Mouse (Mus musculus) midbrain, embryonic 11.5 days (tissue): Measurements from ENCODE around the gene Helq. TPM values are rescaled to one million over a fixed set of nuclear protein-coding genes. Genes with fewer than 3 reads are reported as not detected.

Experiments used
- ATAC-seq: fragments of 200-750 bp; cut with Nextera tagmentation; 2 replicates; pipeline ENCODE4 v1.8.0; 2017; ENCODE audit warnings: moderate TSS enrichment, moderate library complexity; ENCODE audit not compliant: low FRiP score
- DNase-seq: peaks from one replicate; pipeline ENCODE4 v3.0.0; 2015; ENCODE audit warnings: low spot score; ENCODE audit errors: missing footprints
- H3K27ac ChIP-seq: fragments of 300-500 bp; sonication (generic); 2 replicates; pipeline ENCODE4 v1.5.1; 2014; ENCODE audit warnings: low read depth, low read length
- H3K27me3 ChIP-seq: fragments of 300-500 bp; sonication (generic); 2 replicates; pipeline ENCODE4 v1.6.1; 2014; ENCODE audit warnings: mild to moderate bottlenecking, low read length, moderate library complexity, mixed read lengths; ENCODE audit not compliant: control insufficient read depth, insufficient read depth
- H3K36me3 ChIP-seq: fragments of 300-500 bp; sonication (generic); 2 replicates; pipeline ENCODE4 v1.6.1; 2014; ENCODE audit warnings: mild to moderate bottlenecking, low read length, moderate library complexity, mixed read lengths; ENCODE audit not compliant: control insufficient read depth, insufficient read depth
- H3K4me1 ChIP-seq: fragments of 300-500 bp; sonication (generic); 2 replicates; pipeline ENCODE4 v1.6.1; 2014; ENCODE audit warnings: low read length; ENCODE audit not compliant: control insufficient read depth, insufficient read depth
- H3K4me2 ChIP-seq: fragments of 300-500 bp; sonication (generic); 2 replicates; pipeline ENCODE4 v1.6.1; 2014; ENCODE audit warnings: mild to moderate bottlenecking, moderate library complexity
- H3K4me3 ChIP-seq: fragments of 300-500 bp; sonication (generic); 2 replicates; pipeline ENCODE4 v1.5.1; 2014; ENCODE audit warnings: low read depth, low read length
- H3K9ac ChIP-seq: fragments of 300-500 bp; sonication (generic); 2 replicates; pipeline ENCODE4 v1.6.1; 2014; ENCODE audit warnings: low read length
- H3K9me3 ChIP-seq: fragments of 300-500 bp; sonication (generic); 2 replicates; pipeline ENCODE4 v1.6.1; 2016; ENCODE audit warnings: low read length; ENCODE audit not compliant: control insufficient read depth
- WGBS: fragments of 180-500 bp; shearing (Covaris S2); extraction: QIAGEN DNeasy Blood & Tissue Kit; methylation state at CpG from one replicate; pipeline ENCODE4 v1.1.7; 2014; 5-methylcytosine and 5-hydroxymethylcytosine counted together
- polyA plus RNA-seq: library from polyadenylated mRNA; unstranded; fragments of >200 nt; fragmentation: Nextera tagmentation; extraction: Ambion mirVana; gene quantifications from 2 replicates; pipeline ENCODE4 v1.2.1, GENCODE M21; 2014

Gene Helq
- polyA plus RNA-seq, 1 experiment from 2014 or later: 17.6 TPM

GRCm38 (mm10) chr5:100833841-100834240 is 35.4 kb upstream of the Helq start:
- Histone ChIP-seq H3K4me3 (no peak overlapping the region), H3K27ac (no peak overlapping the region), H3K9ac (no peak overlapping the region), H3K4me2 (no peak overlapping the region), H3K4me1 (no peaks in the 10 kb centered on the region), H3K9me3 (no peaks in the 10 kb centered on the region), H3K36me3 (no peaks in the 10 kb centered on the region), H3K27me3 (no peaks in the 10 kb centered on the region)
- ATAC-seq (no peak), DNase-seq (no peak)
- WGBS: 89% methylated on average over 2 of the region's 2 CpGs

- Histone ChIP-seq H3K27me3 (no peaks in the 10 kb centered on the region), H3K9me3 (no peaks in the 10 kb centered on the region), H3K4me2 (no peak overlapping the region), H3K27ac (no peak overlapping the region), H3K9ac (no peak overlapping the region), H3K4me3 (no peak overlapping the region), H3K36me3 (no peaks in the 10 kb centered on the region), H3K4me1 (no peaks in the 10 kb centered on the region)
- no peak for DNase-seq
- 90% methylated on average over 3 of the region's 3 CpGs for WGBS
- no peak for ATAC-seq
Measured at GRCm38 (mm10) chr5:100832680-100833079, 34.3 kb upstream of the Helq start.

GRCm38 (mm10) chr5:100828701-100829100 is 30.3 kb upstream of the Helq start:
- DNase-seq: no peak
- Histone ChIP-seq H3K27ac (no peak overlapping the region), H3K4me3 (no peak overlapping the region), H3K36me3 (no peaks in the 10 kb centered on the region), H3K4me2 (no peak overlapping the region), H3K4me1 (no peaks in the 10 kb centered on the region), H3K9me3 (no peaks in the 10 kb centered on the region), H3K27me3 (no peaks in the 10 kb centered on the region), H3K9ac (no peak overlapping the region)
- ATAC-seq: no peak
- WGBS: 90% methylated on average over 3 of the region's 3 CpGs

GRCm38 (mm10) chr5:100826531-100826930 is 28.1 kb upstream of the Helq start:
- H3K4me2 ChIP-seq: no peak overlapping the region
- WGBS: 79% methylated on average over 7 of the region's 7 CpGs
- DNase-seq (no peak), ATAC-seq (no peak)
- H3K27me3 ChIP-seq: no peaks in the 10 kb centered on the region
- no peaks in the 10 kb centered on the region for H3K4me1 ChIP-seq
- H3K27ac ChIP-seq: no peak overlapping the region
- H3K9ac ChIP-seq: no peak overlapping the region
- H3K36me3 ChIP-seq: no peaks in the 10 kb centered on the region
- no peaks in the 10 kb centered on the region for H3K9me3 ChIP-seq
- H3K4me3 ChIP-seq: no peak overlapping the region

- Histone ChIP-seq H3K4me1 (no peaks in the 10 kb centered on the region), H3K9me3 (no peaks in the 10 kb centered on the region), H3K4me2 (no peak overlapping the region), H3K27ac (no peak overlapping the region), H3K27me3 (no peaks in the 10 kb centered on the region), H3K4me3 (no peak overlapping the region), H3K36me3 (no peaks in the 10 kb centered on the region), H3K9ac (no peak overlapping the region)
- ATAC-seq (no peak), DNase-seq (no peak)
- WGBS: 17% methylated on average over 2 of the region's 2 CpGs
Measured at GRCm38 (mm10) chr5:100825975-100826374, 27.6 kb upstream of the Helq start.

GRCm38 (mm10) chr5:100822826-100823225 is 24.4 kb upstream of the Helq start:
- peaks cover 3% of the 10 kb centered on the region; the same call in 1 of the 2 replicates for H3K4me1 ChIP-seq
- no peak for ATAC-seq
- H3K27ac ChIP-seq: no peak overlapping the region
- WGBS: 91% methylated on average over 7 of the region's 7 CpGs
- H3K36me3 ChIP-seq: no peaks in the 10 kb centered on the region
- no peaks in the 10 kb centered on the region for H3K9me3 ChIP-seq
- no peak overlapping the region for H3K9ac ChIP-seq
- no peak overlapping the region for H3K4me2 ChIP-seq
- no peak overlapping the region for H3K4me3 ChIP-seq
- DNase-seq: no peak
- no peaks in the 10 kb centered on the region for H3K27me3 ChIP-seq

- WGBS: 83% methylated on average over 8 of the region's 8 CpGs
- Histone ChIP-seq H3K27me3 (no peaks in the 10 kb centered on the region), H3K4me2 (peak overlapping the region; percentile 60; the same call in 1 of the 2 replicates), H3K27ac (no peak overlapping the region), H3K4me3 (no peak overlapping the region), H3K36me3 (no peaks in the 10 kb centered on the region), H3K9me3 (no peaks in the 10 kb centered on the region), H3K9ac (no peak overlapping the region), H3K4me1 (peaks cover 3% of the 10 kb centered on the region; the same call in 1 of the 2 replicates)
- no peak for DNase-seq
- no peak for ATAC-seq
Measured at GRCm38 (mm10) chr5:100821375-100821774, 23.0 kb upstream of the Helq start.

- H3K27me3 ChIP-seq: no peaks in the 10 kb centered on the region
- peak within 1 kb of the TSS; percentile 54; the same call in 1 of the 2 replicates for H3K27ac ChIP-seq
- H3K4me1 ChIP-seq: peaks cover 3% of the 10 kb centered on the region; the same call in 1 of the 2 replicates
- no peaks in the 10 kb centered on the region for H3K9me3 ChIP-seq
- no peaks in the 10 kb centered on the region for H3K36me3 ChIP-seq
- peak within 1 kb of the TSS; percentile 96 for H3K9ac ChIP-seq
- WGBS: under 1% methylated on average over 63 of the region's 63 CpGs
- peak within 1 kb of the TSS; percentile 73 for H3K4me3 ChIP-seq
- DNase-seq: peak; percentile 97
- peak; percentile 97 for ATAC-seq
- H3K4me2 ChIP-seq: peak within 1 kb of the TSS; percentile 60
Measured at GRCm38 (mm10) chr5:100820483-100821184, 22.2 kb upstream of the Helq start, which contains the start of gene Abraxas1. Abraxas1 (minus strand) TSS chr5:100820965.

GRCm38 (mm10) chr5:100819568-100820480 is 21.4 kb upstream of the Helq start:
- 30% methylated on average over 16 of the region's 16 CpGs for WGBS
- Histone ChIP-seq H3K4me2 (peak overlapping the region; percentile 60), H3K4me3 (peak overlapping the region; percentile 73), H3K27me3 (no peaks in the 10 kb centered on the region), H3K4me1 (peaks cover 3% of the 10 kb centered on the region; the same call in 1 of the 2 replicates), H3K9ac (peak overlapping the region; percentile 96), H3K36me3 (no peaks in the 10 kb centered on the region), H3K27ac (no peak overlapping the region; the same call in 1 of the 2 replicates), H3K9me3 (no peaks in the 10 kb centered on the region)
- 0 out of 2 replicates have a peak, but pooled peaks have one; percentile 26 for ATAC-seq
- DNase-seq: peak; percentile 91
